Mouse (Mus musculus) forebrain, embryonic 15.5 days (tissue): ENCODE data around the gene Itpr2. TPM values are rescaled to one million over a fixed set of nuclear protein-coding genes. Genes with fewer than 3 reads are reported as not detected.
"Not testable (repeated sequence)": the region's sequence is repeated elsewhere in the genome, so short reads cannot be mapped to it uniquely, and the experiment has no call there.

Experiments used
- ATAC-seq: fragments of 200-750 bp; cut with Nextera tagmentation; replicated peaks from 2 replicates; pipeline ENCODE4 v1.8.0; 2017; ENCODE audit warnings: mild to moderate bottlenecking, moderate TSS enrichment, moderate library complexity
- H3K27ac ChIP-seq: fragments of 300-500 bp; sonication (generic); replicated peaks from 2 replicates; pipeline ENCODE4 v1.5.1; 2015; ENCODE audit warnings: mild to moderate bottlenecking, inconsistent platforms
- H3K27me3 ChIP-seq: fragments of 300-500 bp; sonication (generic); 2 replicates; pipeline ENCODE4 v1.6.1; 2015; ENCODE audit warnings: inconsistent platforms
- H3K36me3 ChIP-seq: fragments of 300-500 bp; sonication (generic); 2 replicates; pipeline ENCODE4 v1.6.1; 2015; ENCODE audit warnings: mild to moderate bottlenecking, inconsistent platforms
- H3K4me1 ChIP-seq: fragments of 300-500 bp; sonication (generic); 2 replicates; pipeline ENCODE4 v1.6.1; 2015; ENCODE audit warnings: inconsistent platforms
- H3K4me2 ChIP-seq: fragments of 300-500 bp; sonication (generic); replicated peaks from 2 replicates; pipeline ENCODE4 v1.6.1; 2015; ENCODE audit warnings: mild to moderate bottlenecking, inconsistent platforms
- H3K4me3 ChIP-seq: fragments of 300-500 bp; sonication (generic); 2 replicates; pipeline ENCODE4 v1.5.1; 2015; ENCODE audit warnings: mild to moderate bottlenecking, inconsistent platforms
- H3K9ac ChIP-seq: fragments of 300-500 bp; sonication (generic); replicated peaks from 2 replicates; pipeline ENCODE4 v1.6.1; 2015; ENCODE audit warnings: mild to moderate bottlenecking, inconsistent platforms
- H3K9me3 ChIP-seq: fragments of 300-500 bp; sonication (generic); 2 replicates; pipeline ENCODE4 v1.6.1; 2016; ENCODE audit warnings: inconsistent platforms
- WGBS: fragments of 180-500 bp; shearing (Covaris S2); methylation state at CpG from one replicate; pipeline ENCODE4 v1.1.7; 2015; ENCODE audit warnings: mixed read lengths; 5-methylcytosine and 5-hydroxymethylcytosine counted together
- polyA plus RNA-seq: library from polyadenylated mRNA; unstranded; fragments of >200 nt; fragmentation: Nextera tagmentation; extraction: Ambion mirVana; gene quantifications from 2 replicates; pipeline ENCODE4 v1.2.1, GENCODE M21; 2015

Itpr2 gene
- polyA plus RNA-seq, 1 experiment from 2014 or later, result 5.1 TPM

- H3K36me3 ChIP-seq, result no peaks in the 10 kb centered on the region
- no peak overlapping the region for H3K27ac ChIP-seq
- H3K4me3 ChIP-seq, result no peak overlapping the region
- 75% methylated on average over 6 of the region's 6 CpGs for WGBS
- no peak overlapping the region for H3K4me2 ChIP-seq
- H3K9ac ChIP-seq, result no peak overlapping the region
- no peaks in the 10 kb centered on the region for H3K9me3 ChIP-seq
- no peak for ATAC-seq
- H3K27me3 ChIP-seq, result no peaks in the 10 kb centered on the region
- H3K4me1 ChIP-seq, result no peaks in the 10 kb centered on the region
Observed at GRCm38 (mm10) chr6:146481441-146481840, 20.6 kb downstream of the Itpr2 start.

- no peaks in the 10 kb centered on the region for H3K9me3 ChIP-seq
- 81% methylated on average over 3 of the region's 3 CpGs for WGBS
- ATAC-seq, result no peak
- H3K27ac ChIP-seq, result no peak overlapping the region
- H3K27me3 ChIP-seq, result no peaks in the 10 kb centered on the region
- H3K9ac ChIP-seq, result no peak overlapping the region
- no peak overlapping the region for H3K4me2 ChIP-seq
- no peaks in the 10 kb centered on the region for H3K4me1 ChIP-seq
- H3K36me3 ChIP-seq, result no peaks in the 10 kb centered on the region
- no peak overlapping the region for H3K4me3 ChIP-seq
Observed at GRCm38 (mm10) chr6:146480925-146481324, 21.1 kb downstream of the Itpr2 start.

- Histone ChIP-seq H3K9me3 (no peaks in the 10 kb centered on the region), H3K27me3 (no peaks in the 10 kb centered on the region), H3K4me2 (no peak overlapping the region), H3K4me3 (no peak overlapping the region), H3K36me3 (no peaks in the 10 kb centered on the region), H3K9ac (no peak overlapping the region), H3K27ac (no peak overlapping the region), H3K4me1 (no peaks in the 10 kb centered on the region)
- WGBS, result 70% methylated on average over 5 of the region's 5 CpGs
- no peak for ATAC-seq
Observed at GRCm38 (mm10) chr6:146478888-146479683, 22.9 kb downstream of the Itpr2 start.

GRCm38 (mm10) chr6:146476865-146477264 lies 25.2 kb downstream of the Itpr2 start:
- no peak overlapping the region for H3K4me3 ChIP-seq
- no peaks in the 10 kb centered on the region for H3K36me3 ChIP-seq
- H3K4me2 ChIP-seq, result no peak overlapping the region
- no peaks in the 10 kb centered on the region for H3K9me3 ChIP-seq
- ATAC-seq, result no peak
- WGBS, result 85% methylated on average over 1 of the region's 1 CpGs
- H3K27ac ChIP-seq, result no peak overlapping the region
- no peaks in the 10 kb centered on the region for H3K4me1 ChIP-seq
- no peak overlapping the region for H3K9ac ChIP-seq
- no peaks in the 10 kb centered on the region for H3K27me3 ChIP-seq

GRCm38 (mm10) chr6:146474166-146474565 lies 27.9 kb downstream of the Itpr2 start:
- H3K4me2 ChIP-seq, result no peak overlapping the region
- H3K4me3 ChIP-seq, result no peak overlapping the region
- no peaks in the 10 kb centered on the region for H3K27me3 ChIP-seq
- no peak for ATAC-seq
- H3K9ac ChIP-seq, result no peak overlapping the region
- WGBS, result 63% methylated on average over 4 of the region's 4 CpGs
- no peaks in the 10 kb centered on the region for H3K36me3 ChIP-seq
- no peaks in the 10 kb centered on the region for H3K9me3 ChIP-seq
- H3K27ac ChIP-seq, result no peak overlapping the region
- no peaks in the 10 kb centered on the region for H3K4me1 ChIP-seq

- no peaks in the 10 kb centered on the region for H3K4me1 ChIP-seq
- H3K27ac ChIP-seq, result no peak overlapping the region
- ATAC-seq, result no peak
- H3K36me3 ChIP-seq, result no peaks in the 10 kb centered on the region
- no peak overlapping the region for H3K4me2 ChIP-seq
- WGBS, result 83% methylated on average over 6 of the region's 6 CpGs
- no peak overlapping the region for H3K9ac ChIP-seq
- no peak overlapping the region for H3K4me3 ChIP-seq
- H3K27me3 ChIP-seq, result no peaks in the 10 kb centered on the region
- H3K9me3 ChIP-seq, result no peaks in the 10 kb centered on the region
Observed at GRCm38 (mm10) chr6:146473216-146473955, 28.6 kb downstream of the Itpr2 start.

GRCm38 (mm10) chr6:146470378-146470777 lies 31.6 kb downstream of the Itpr2 start:
- H3K36me3 ChIP-seq, result no peaks in the 10 kb centered on the region
- no peaks in the 10 kb centered on the region for H3K4me1 ChIP-seq
- 92% methylated on average over 4 of the region's 4 CpGs for WGBS
- H3K27ac ChIP-seq, result no peak overlapping the region
- H3K27me3 ChIP-seq, result no peaks in the 10 kb centered on the region
- H3K4me2 ChIP-seq, result no peak overlapping the region
- H3K9ac ChIP-seq, result no peak overlapping the region
- no peak overlapping the region for H3K4me3 ChIP-seq
- no peak for ATAC-seq
- H3K9me3 ChIP-seq, result no peaks in the 10 kb centered on the region

- WGBS, result 92% methylated on average over 2 of the region's 2 CpGs
- Histone ChIP-seq H3K4me2 (no peak overlapping the region), H3K9me3 (no peaks in the 10 kb centered on the region), H3K4me3 (no peak overlapping the region), H3K4me1 (no peaks in the 10 kb centered on the region), H3K36me3 (no peaks in the 10 kb centered on the region), H3K27ac (no peak overlapping the region), H3K27me3 (no peaks in the 10 kb centered on the region), H3K9ac (no peak overlapping the region)
- ATAC-seq, result no peak
Observed at GRCm38 (mm10) chr6:146469936-146470335, 32.1 kb downstream of the Itpr2 start.

- 70% methylated on average over 8 of the region's 8 CpGs for WGBS
Observed at GRCm38 (mm10) chr6:146468361-146468760, 33.7 kb downstream of the Itpr2 start.

GRCm38 (mm10) chr6:146464645-146465042 lies 37.4 kb downstream of the Itpr2 start:
- not testable (repeated sequence) for H3K4me3 ChIP-seq, H3K27ac ChIP-seq, H3K36me3 ChIP-seq, H3K27me3 ChIP-seq, ATAC-seq, H3K9ac ChIP-seq, H3K9me3 ChIP-seq, H3K4me1 ChIP-seq, H3K4me2 ChIP-seq
- WGBS, result 91% methylated on average over 2 of the region's 2 CpGs

More at GRCm38 (mm10) chr6:146468361-146468760, 33.7 kb downstream of the Itpr2 start:
- no peak overlapping the region for H3K27ac ChIP-seq
- no peaks in the 10 kb centered on the region for H3K36me3 ChIP-seq
- no peak overlapping the region for H3K9ac ChIP-seq
- H3K4me2 ChIP-seq, result no peak overlapping the region
- H3K9me3 ChIP-seq, result no peaks in the 10 kb centered on the region
- H3K27me3 ChIP-seq, result no peaks in the 10 kb centered on the region
- H3K4me3 ChIP-seq, result no peak overlapping the region
- no peak for ATAC-seq
- H3K4me1 ChIP-seq, result no peaks in the 10 kb centered on the region

GRCm38 (mm10) chr6:146464014-146464644 lies 37.9 kb downstream of the Itpr2 start:
- ATAC-seq, result no peak
- Histone ChIP-seq H3K4me3 (no peak overlapping the region), H3K27me3 (no peaks in the 10 kb centered on the region), H3K9me3 (no peaks in the 10 kb centered on the region), H3K27ac (no peak overlapping the region), H3K9ac (no peak overlapping the region), H3K4me1 (no peaks in the 10 kb centered on the region), H3K36me3 (no peaks in the 10 kb centered on the region), H3K4me2 (no peak overlapping the region)
- WGBS, result 92% methylated on average over 8 of the region's 8 CpGs

GRCm38 (mm10) chr6:146460936-146461335 lies 41.1 kb downstream of the Itpr2 start:
- ATAC-seq, result no peak
- Histone ChIP-seq H3K27me3 (no peaks in the 10 kb centered on the region), H3K4me1 (peaks cover 6% of the 10 kb centered on the region), H3K9me3 (no peaks in the 10 kb centered on the region), H3K27ac (no peak overlapping the region), H3K36me3 (no peaks in the 10 kb centered on the region), H3K4me2 (no peak overlapping the region), H3K9ac (no peak overlapping the region), H3K4me3 (no peak overlapping the region)
- 88% methylated on average over 8 of the region's 8 CpGs for WGBS
